Mouse (Mus musculus): ENCODE results near the gene Sema3e.

The Sema3e gene

DNA sequence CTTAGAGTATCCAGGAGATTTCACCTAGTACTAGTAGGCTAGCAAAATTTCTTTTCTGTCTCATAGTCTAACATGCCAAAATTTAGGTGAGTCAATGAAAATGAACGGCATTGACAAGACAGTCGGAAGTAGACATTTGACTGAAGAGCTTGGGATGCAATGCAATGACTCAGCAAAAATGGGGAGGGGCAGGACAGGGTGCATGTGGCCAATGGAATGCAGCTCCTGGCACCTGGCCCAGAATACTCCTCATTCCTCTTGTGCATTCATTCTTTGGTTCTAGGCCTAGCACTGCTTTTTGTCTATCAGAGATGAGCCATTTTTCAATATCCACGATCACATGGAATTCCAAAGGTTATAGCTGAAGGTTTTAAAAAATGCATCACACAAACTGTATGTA lies 48.1 kb downstream of the Sema3e start:
- DNase-seq (ENCODE audit: low spot score in 2 of 2): no peak

DNA sequence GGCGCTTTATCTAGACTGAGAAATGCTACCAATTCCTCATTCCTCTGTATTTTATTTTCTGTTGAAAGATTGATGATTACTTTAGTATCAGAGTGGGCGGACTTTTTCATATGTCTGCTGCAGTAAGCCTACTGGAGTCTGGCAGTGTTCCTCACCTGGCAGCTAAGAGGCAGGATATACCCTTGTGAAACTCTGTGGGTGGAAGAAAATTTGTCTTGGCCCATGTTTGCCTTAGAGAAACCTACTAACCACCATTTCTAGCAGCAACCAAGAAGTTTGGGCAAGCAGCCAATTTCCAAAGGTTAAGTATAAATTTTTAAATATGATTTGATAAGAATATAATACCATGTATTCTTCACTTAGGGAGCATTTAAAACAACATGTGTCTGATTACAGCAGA lies 63.0 kb downstream of the Sema3e start:
- DNase-seq (ENCODE audit: low spot score in 2 of 2): peak; percentile 27 to 31

DNA sequence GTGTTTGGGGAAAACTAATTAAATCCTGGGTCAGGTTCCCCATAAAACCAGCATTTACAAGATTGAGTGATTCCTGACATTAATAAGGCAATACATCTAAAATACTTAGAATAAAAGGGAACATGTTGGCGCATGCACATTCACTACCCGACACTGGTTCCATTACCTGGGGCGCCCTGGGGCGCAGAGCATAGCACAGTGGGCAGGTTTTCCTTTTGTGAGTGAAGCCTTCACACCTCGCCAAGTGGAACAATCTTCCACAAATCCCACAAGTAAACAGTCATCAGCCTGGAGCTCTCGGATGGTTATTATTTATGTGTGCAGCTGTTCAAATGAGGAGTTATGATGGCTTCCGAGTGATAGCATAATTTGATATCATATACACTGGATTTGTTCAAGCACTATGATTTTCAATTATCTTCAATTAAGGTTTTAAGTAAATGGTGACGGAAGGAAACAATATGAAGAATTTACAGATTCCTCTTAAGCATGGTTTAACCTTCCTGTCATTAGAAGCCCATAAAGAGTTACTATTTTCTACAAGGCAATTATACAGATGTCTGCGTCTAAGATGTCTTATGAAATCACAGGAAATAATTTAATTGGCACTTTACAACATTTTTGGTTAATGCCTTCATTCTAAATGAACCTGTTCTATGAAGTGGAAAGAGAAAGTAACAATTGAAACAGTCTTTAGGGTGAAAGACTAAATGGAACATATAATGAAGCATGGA lies 65.0 kb downstream of the Sema3e start:
- DNase-seq (ENCODE audit: low spot score in 2 of 2): no peak

DNA sequence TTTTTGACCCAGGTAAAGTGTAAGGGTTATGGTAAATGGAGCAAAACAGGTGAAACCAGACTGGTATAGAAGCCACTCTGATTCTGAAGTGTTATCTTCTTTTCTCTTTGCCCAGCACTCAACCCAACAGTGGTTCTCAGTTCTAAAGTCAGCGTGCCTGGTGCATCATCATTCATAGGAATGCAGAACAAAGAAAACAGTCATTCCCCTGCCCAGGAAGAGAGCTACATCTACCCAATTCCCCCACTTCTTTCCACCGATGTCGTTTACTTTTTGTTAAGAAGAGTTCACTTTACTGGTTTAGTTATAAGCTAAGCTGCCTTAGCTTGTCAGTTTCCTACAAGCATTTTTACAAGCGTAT lies 65.5 kb downstream of the Sema3e start:
- DNase-seq (ENCODE audit: low spot score in 2 of 2): no peak

DNA sequence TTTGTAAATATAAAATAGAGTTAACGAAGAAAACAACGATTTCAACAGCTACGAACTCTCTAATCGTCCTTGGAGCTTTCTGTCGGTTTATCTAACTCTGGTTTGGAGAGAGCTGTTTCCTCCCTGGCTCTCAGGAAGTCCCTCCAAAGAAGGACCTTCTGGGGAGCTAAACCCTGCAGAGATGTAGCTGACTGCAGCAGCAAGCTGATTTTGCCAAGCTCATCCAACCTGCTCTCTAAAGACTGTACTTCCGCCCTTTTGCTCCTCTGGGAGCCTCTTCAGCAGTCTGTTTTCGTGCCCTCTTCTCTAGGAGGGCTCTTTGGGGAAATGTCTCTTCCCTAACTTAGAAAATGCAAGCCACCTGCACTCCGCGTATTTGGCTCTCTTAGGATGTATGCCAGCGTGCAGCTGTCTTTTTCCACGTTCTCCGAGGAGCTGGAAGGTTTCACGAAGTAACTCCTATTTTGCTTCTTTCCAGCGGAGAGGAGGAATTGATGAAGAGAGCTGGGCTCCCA lies 67.2 kb downstream of the Sema3e start:
- DNase-seq (ENCODE audit: low spot score in 2 of 2): peak; percentile 16 to 35

DNA sequence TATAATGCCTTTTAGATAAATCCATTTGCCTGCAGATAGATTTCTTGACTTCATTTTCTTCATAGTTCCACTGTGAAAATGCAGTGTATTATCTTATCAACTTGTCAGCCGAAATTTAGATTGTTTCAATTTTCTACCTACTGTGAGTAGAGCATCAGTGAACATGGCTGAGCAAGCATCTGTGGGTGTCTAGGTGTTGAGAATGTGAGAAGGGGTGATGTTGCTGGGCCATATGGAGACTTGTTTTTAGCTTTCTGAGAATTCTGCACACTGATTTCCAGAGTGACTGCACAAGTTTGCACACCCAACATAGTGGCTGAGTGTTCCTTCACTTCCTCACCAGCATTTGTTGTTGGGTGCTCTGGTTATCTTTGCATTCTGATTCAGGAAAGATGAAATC lies 71.1 kb downstream of the Sema3e start:
- DNase-seq (ENCODE audit: low spot score in 2 of 2): peak in 1 of 2 experiments; percentile 10

DNA sequence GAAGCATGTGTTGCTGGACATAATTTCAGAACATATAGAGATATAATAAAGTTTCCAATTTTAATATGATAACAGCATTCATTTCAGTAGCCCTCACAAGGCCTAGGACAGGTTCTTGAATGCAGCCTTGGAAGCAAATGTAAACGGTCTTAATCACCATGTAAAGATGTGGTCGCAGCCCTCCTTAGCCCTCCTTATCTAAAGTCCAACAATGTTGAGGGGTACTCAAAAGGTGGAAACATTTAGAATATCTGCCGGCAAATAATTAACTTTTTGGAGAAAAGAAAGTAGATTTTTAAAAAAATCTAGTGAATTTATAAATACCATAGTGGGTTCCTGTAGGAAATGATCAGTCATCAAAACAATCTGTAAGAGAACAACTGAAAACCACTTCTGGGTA lies 73.6 kb downstream of the Sema3e start:
- DNase-seq (ENCODE audit: low spot score in 2 of 2): no peak

DNA sequence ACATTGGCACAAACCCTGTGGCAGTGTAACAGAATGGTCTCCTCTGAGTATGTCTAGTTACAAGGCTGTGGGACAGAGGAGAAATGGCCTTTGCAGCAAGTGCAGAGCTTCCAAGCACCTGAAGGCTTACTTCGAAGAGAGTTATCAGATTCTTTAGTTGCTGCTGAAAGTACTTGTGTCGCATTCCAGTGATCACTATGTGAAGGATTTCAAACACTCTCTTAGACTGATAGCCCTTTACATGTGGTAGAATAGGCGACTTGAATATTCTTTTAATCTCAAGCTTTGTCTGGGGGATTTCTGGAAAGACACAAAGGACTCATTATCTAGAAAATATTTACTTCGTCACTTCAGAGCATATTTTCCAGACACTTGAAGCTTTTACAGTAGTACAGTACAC lies 82.3 kb downstream of the Sema3e start:
- no peak for DNase-seq (ENCODE audit: low spot score in 2 of 2)

DNA sequence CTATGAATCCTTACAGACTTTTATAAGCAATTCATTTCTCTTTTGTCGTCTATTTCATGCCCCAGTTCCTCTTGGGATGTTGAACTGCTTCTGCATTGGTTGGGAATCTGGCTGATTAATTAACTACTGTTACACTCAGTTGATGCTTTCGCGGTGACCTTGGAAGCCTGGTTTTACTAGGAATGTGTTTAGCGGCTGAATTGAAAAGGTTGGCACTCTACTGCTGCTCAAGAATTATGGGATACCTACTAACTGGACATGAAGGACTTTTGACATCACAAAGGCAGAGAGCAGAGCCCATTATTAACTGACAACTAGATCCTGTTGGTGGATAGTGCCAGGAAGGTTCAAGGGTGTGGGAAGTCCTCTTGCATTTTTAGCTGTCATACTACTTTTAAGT lies 83.9 kb downstream of the Sema3e start:
- no peak for DNase-seq (ENCODE audit: low spot score in 2 of 2)

DNA sequence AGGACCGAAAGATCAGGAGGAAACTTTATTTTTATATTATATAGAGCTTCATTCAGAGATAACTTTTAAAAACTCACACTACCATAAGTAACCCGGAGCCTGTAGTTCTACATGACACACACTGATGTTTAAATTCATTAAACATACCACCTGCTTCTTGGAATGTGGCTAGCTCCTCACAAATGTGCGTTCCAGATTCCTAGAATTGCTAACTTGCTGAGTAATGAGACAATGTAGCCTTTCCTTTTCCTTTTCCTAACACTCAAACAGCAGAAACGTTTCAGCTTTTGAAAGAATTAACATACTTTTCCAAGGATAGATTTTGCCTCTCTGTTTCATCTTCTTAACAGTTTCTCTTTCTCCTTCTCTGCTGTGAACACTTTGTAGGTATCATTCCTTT lies 86.3 kb downstream of the Sema3e start:
- DNase-seq (ENCODE audit: low spot score in 2 of 2): peak; percentile 10 to 37

DNA sequence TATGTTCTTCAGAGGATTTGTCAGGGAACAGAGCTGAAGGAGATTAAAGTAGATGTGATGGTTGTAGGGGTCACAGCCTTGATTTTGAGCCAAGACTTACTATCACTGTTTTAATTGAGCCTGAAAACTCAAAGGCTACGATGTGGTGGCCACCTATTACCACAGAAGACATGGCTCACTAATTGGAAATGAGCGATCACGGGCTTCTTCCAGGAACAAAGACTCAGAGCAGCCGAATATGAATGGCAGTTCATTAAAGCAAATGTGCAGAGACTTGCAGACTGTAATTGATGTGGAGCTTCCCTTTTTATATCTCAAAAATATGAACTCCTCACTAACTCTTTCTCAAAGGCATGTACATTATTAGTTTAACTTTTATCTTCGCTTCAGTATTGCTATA lies 96.8 kb downstream of the Sema3e start:
- DNase-seq (ENCODE audit: low spot score in 2 of 2): no peak

DNA sequence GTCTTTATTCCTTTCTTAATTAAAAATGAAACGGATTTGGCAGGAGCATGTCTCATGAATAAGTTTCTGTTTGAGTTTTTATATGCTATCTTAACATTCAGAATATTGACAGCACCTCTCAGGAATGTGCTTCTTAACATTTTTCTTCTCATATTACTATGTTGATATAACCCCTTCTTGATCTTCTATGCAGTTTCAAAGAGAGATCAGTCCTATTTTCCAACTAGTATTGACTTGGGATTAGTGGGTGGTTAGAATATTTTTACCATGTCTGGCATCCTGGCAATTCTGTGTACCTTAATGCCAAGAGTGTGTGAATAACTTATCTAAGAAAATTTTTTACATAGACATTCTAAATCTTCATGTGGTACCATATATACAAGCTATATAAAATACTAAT lies 101.5 kb downstream of the Sema3e start:
- no peak for DNase-seq (ENCODE audit: low spot score in 2 of 2)

DNA sequence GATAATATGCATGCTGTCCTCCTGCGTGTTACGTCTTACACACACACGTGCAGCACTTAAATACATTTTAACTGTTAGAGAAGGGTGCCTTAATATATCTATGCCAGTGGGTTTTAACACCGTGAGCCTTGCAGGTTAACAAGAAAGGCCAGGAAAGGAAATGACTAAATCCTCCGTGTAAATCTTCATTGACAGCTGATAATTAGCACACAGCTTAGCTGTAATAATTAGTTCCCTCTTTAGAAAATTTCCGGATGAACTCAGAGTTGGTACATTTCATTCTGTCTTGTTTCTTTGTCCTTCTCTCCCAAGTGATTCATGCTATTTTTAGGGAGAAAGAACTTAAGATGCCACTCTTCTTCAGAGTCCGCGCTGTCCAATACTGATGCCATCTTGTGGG lies 110.9 kb downstream of the Sema3e start:
- no peak for DNase-seq (ENCODE audit: low spot score in 2 of 2)

DNA sequence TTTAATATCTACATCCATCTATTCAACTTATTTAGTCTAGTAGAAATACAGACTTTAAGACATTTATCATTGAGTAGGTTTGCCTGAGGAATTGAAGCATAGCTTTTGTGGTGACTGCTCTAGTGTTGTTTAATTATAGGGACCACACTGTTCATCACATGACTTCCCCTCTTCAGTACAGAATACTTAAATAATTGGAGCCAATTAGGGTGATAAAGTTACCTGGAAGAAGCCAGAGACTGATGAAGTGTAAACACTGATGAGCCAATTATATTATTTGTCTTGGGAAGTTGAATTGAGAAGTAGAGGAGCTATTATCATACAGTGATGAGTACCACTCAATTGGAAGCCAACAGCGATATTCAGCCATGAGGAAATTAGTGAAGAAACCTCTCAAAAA lies 113.6 kb downstream of the Sema3e start:
- no peak for DNase-seq (ENCODE audit: low spot score in 2 of 2)

DNA sequence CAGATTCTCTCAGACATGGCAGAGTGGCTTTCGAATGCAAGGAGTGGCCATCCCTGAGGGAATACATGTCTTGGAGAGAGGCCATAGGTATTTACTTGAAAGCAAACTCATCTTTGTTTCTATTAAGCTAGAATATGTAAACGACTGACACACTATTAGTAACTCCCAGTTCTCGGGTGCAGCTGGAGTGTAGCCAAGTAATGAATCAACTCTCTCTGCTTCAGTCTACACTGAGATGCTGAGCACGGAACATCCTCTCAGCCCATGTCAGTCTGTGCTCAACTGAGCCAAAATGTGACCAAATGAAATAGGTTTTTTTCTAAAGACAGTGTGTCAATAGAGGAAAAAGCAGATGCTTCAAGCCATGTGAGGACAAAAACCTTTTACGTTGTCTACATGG lies 137.5 kb downstream of the Sema3e start:
- DNase-seq (ENCODE audit: low spot score in 2 of 2): peak in 1 of 2 experiments; percentile 8

DNA sequence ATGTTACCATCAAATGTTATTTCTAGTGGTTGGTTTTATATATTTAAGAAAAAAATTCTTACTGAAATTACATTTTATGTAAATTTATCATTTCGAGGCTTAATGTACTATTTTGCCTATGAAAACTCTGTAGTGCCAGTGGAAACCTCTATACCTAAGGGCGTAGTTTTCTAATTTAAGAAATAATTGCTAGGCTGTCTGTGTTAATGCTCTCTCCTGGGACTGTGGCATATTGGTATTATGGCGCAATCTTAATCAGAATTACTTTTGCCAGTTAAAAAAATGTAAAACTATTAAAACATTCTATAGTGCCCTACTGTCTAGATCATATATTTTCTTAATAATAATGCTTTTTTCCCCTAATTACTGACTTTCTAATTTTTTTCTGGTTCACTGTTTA lies 138.2 kb downstream of the Sema3e start:
- no peak for DNase-seq (ENCODE audit: low spot score in 2 of 2)

DNA sequence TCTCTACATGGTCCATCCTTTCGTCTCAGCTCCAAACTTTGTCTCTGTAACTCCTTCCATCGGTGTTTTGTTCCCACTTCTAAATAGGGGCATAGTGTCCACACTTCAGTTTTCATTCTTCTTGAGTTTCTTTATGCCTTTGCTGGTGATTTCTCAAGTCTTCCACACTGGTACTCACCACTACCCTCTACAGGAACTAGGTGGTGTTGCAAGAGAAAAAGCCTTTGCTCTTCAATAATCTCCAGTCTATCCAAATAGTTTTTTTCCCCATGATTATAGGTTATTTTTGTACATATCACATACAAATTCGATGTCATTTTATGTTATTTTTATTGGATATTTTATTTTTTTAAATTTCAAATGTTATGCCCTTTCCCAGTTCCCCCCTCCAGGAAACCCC lies 142.7 kb downstream of the Sema3e start:
- no peak for DNase-seq (ENCODE audit: low spot score in 2 of 2)

DNA sequence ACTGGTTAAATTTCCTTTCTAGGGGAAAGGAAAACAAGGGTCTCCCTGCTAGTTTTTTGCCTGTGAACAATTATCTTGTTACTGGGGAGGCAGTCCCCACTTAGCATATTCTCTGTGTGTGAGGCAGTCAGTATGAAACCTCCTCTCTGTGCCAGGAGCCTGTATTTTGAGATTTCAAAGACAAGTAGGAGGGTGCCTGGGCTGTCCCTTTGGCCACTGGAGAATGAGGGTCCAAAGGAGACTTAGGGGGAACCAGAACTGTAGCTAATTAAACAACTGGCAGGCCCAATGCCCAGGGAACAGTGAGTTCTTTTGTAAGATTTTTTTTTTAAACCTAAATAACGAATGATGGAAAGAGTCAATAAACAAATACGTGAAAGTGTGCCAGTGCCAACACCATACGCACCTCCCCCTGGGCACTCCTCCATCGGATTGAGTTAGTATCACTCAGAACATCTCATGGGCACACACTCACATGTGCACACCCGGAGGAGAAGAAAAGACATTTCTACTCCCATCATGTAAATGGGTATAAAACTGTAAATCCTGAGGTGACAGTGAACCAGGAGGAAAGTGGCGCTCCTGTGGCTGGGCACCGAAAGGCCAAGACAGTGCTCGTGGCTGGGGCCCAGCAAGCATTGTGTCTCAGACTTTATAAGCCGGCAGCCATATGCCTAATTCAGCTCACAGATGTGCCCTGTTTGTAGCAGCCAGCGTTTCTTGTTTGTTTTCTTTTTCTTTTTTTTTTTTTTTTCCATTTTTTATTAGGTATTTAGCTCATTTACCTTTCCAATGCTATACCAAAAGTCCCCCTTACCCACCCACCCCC lies 148.5 kb downstream of the Sema3e start:
- DNase-seq (ENCODE audit: low spot score in 2 of 2): no peak

DNA sequence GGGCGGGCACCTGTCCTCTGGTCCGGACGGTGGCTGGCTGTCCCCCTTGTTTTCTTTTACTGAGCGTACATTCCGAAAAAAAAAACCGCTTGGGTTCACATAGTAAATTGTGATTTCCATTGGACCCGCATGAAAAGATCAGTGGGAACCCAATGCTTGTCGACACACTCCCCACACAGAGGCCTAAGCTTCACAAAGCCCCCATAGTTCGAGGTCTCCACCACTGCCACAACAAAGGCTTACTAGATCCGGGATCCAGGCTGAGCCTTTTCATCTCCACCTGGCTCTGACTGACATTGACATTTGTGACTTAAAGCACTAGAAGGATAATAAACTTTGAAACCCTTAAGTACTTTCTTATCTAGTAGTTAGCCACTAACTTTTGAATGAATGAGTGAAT lies 155.5 kb downstream of the Sema3e start:
- DNase-seq (ENCODE audit: low spot score in 2 of 2): no peak

DNA sequence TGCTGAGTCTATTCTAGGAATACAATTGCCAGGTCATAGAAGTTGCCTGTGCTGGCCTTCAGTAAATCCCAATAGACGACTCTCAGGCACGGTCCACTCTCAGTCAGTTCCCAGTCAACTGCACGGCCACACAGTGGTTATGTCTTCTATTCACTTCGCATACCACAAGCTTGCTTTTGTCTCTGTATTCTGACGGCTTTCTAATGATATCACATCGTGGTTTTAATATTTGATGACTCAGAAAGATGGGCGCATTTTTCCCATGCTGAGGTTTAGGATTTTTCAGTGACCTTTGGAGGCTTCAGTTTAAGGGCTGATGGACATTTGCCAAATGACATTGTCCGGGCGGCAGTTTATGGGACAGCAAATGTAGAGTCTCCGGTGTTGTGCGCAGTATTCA lies 157.1 kb downstream of the Sema3e start:
- DNase-seq (ENCODE audit: low spot score in 2 of 2): no peak

DNA sequence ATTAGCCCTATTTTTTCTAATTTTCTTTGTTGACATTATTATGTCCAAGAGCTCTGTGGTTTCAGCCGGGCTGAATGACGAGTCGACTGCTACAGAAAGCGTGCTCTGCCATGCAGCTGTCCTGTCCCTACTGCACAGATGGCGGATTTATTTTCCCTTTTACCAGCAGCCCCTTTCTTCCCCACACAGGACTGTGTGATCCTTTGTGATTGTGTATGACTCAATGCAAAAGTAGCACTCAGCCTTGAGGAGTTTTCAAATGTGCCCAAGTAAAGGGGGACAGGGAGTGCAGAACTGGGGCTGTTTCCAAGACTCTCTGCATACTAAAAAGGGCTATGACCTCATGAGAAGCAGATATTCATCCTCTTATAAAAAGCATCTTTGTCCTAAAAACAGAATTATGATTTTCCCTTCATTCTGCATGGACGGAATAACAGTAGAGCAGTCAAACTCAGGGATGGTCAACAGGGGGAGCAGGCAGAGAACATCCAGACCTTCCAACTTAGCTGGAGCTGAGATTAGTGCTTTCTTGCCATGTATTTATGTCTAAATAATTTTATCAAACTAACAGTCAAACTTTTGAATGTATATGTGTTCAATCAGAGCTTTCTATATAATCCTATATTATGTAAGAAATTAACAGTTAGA lies 170.2 kb downstream of the Sema3e start:
- peak in 1 of 2 experiments; percentile 10 for DNase-seq (ENCODE audit: low spot score in 2 of 2)

DNA sequence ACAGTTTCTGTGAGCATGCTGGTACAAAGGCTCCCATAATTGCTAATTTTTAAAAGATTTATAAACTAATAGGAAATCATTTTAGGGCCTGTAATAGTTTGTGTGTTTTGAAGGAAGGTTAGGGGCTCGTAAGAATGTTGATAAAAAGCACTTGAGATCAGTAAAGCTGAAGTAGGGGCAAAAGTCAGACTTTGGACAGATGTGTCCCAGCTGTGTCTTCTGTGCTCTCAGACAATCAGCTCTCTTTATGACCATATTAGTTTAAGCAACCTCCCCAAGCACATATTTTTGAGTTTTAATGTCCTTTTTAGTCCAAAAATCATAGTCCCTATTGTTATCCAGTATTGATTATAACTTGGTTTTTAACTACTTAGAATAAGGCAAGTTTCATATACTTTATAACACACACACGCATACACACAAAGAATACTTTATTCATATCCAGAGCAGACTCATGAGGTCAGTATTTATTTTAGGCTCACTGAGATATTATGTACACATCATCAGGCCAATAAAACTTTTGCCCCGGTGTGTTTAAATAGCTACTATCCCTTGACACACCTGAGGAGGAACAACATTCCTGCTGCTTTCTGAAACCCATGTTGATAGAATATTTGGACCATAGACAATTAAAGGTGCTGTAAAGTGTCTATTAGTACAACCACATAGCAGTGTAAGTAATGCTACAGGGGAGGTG lies 173.4 kb downstream of the Sema3e start:
- DNase-seq (ENCODE audit: low spot score in 2 of 2): no peak
